Mouse (Mus musculus) MEL (cell line): ENCODE data around the gene Col4a2. TPM values are rescaled to one million over a fixed set of nuclear protein-coding genes. Genes with fewer than 3 reads are reported as not detected.

Experiments used
- DNase-seq: peaks from one replicate; pipeline ENCODE4 v3.0.0; 2011; ENCODE audit warnings: low read depth, low spot score
- H3K27ac ChIP-seq: 2 replicates; pipeline ENCODE4 v1.5.1; 2012; ENCODE audit warnings: low read depth, mild to moderate bottlenecking, control low read depth, low read length, moderate library complexity; ENCODE audit not compliant: control insufficient read depth
- H3K27me3 ChIP-seq, 2 experiments: fragments of 150-350 bp in 1 of 2; sonication (generic) in 1 of 2; 2 replicates each; pipeline ENCODE4 v1.6.1; 2012; ENCODE audit warnings: low read length in 2 of 2, mild to moderate bottlenecking in 2 of 2, improper control_type of control experiment in 1 of 2, moderate library complexity in 1 of 2; ENCODE audit not compliant: insufficient read depth in 2 of 2, control insufficient read depth in 1 of 2
- H3K36me3 ChIP-seq, 2 experiments: 2 replicates each; pipeline ENCODE4 v1.6.1; 2012 to 2014; ENCODE audit warnings: low read length in 2 of 2, improper control_type of control experiment in 1 of 2, inconsistent platforms in 1 of 2, mild to moderate bottlenecking in 1 of 2; ENCODE audit not compliant: insufficient read depth in 2 of 2, control insufficient read depth in 1 of 2
- H3K4me1 ChIP-seq, 2 experiments: fragments of 150-350 bp in 1 of 2; sonication (generic) in 1 of 2; 2 replicates each; pipeline ENCODE4 v1.6.1; 2012; ENCODE audit warnings: low read length in 2 of 2, improper control_type of control experiment in 1 of 2, mild to moderate bottlenecking in 1 of 2; ENCODE audit not compliant: insufficient read depth in 2 of 2, control insufficient read depth in 1 of 2
- H3K4me3 ChIP-seq, 2 experiments: fragments of 150-350 bp in 1 of 2; sonication (generic) in 1 of 2; 2 replicates each; pipeline ENCODE4 v1.5.1; 2012; ENCODE audit warnings: low read depth in 2 of 2, low read length in 2 of 2, mild to moderate bottlenecking in 2 of 2, moderate library complexity in 2 of 2, control low read depth in 1 of 2, improper control_type of control experiment in 1 of 2; ENCODE audit not compliant: control insufficient read depth in 1 of 2, insufficient read depth in 1 of 2
- H3K79me2 ChIP-seq: 2 replicates; pipeline ENCODE4 v1.6.1; 2012; ENCODE audit warnings: mild to moderate bottlenecking, low read length, moderate library complexity; ENCODE audit not compliant: control insufficient read depth, poor library complexity, insufficient read depth
- H3K9ac ChIP-seq: 2 replicates; pipeline ENCODE4 v1.6.1; 2012; ENCODE audit warnings: low read depth, mild to moderate bottlenecking, control low read depth, low read length, moderate library complexity; ENCODE audit not compliant: control insufficient read depth, poor library complexity, severe bottlenecking
- H3K9me3 ChIP-seq: fragments of 150-350 bp; sonication (generic); replicated peaks from 2 replicates; pipeline ENCODE4 v1.6.1; 2012; ENCODE audit warnings: mild to moderate bottlenecking, low read length, improper control_type of control experiment, moderate library complexity; ENCODE audit not compliant: insufficient read depth
- BHLHE40 ChIP-seq: IDR thresholded peaks from 2 replicates; pipeline ENCODE4 v1.6.1; 2012; ENCODE audit warnings: low read depth, mild to moderate bottlenecking, inconsistent platforms, low read length, improper control_type of control experiment, borderline replicate concordance
- CHD1 ChIP-seq: IDR thresholded peaks from 2 replicates; pipeline ENCODE4 v1.6.1; 2012; ENCODE audit warnings: low read depth, mild to moderate bottlenecking, inconsistent platforms, low read length, improper control_type of control experiment
- CTCF ChIP-seq, 3 experiments: IDR thresholded peaks in 2 of 3; conservative IDR thresholded peaks in 1 of 3; 2 replicates each; pipeline ENCODE4 v1.5.1; 2011 to 2012; ENCODE audit warnings: low read length in 3 of 3, low read depth in 2 of 3, mild to moderate bottlenecking in 2 of 3, improper control_type of control experiment in 1 of 3, inconsistent platforms in 1 of 3, mixed read lengths in 1 of 3, moderate library complexity in 1 of 3; ENCODE audit not compliant: control insufficient read depth in 1 of 3, insufficient read depth in 1 of 3, poor library complexity in 1 of 3, severe bottlenecking in 1 of 3
- ETS1 ChIP-seq: IDR thresholded peaks from 2 replicates; pipeline ENCODE4 v1.6.1; 2012; ENCODE audit warnings: low read depth, mild to moderate bottlenecking, inconsistent platforms, low read length, improper control_type of control experiment, moderate library complexity
- JUND ChIP-seq: IDR thresholded peaks from 2 replicates; pipeline ENCODE4 v1.6.1; 2011; ENCODE audit warnings: low read depth, mild to moderate bottlenecking, improper control_type of control experiment, low read length
- MAZ ChIP-seq: IDR thresholded peaks from 2 replicates; pipeline ENCODE4 v1.6.1; 2012; ENCODE audit warnings: low read depth, mild to moderate bottlenecking, inconsistent platforms, low read length, improper control_type of control experiment
- MEF2A ChIP-seq: IDR thresholded peaks from 2 replicates; pipeline ENCODE4 v1.6.1; 2014; ENCODE audit warnings: low read depth, mild to moderate bottlenecking, inconsistent platforms, low read length, improper control_type of control experiment; ENCODE audit not compliant: poor library complexity, insufficient replicate concordance, severe bottlenecking; ENCODE audit errors: extremely low read depth
- MYB ChIP-seq: IDR thresholded peaks from 2 replicates; pipeline ENCODE4 v1.6.1; 2011; ENCODE audit warnings: mild to moderate bottlenecking, low read depth, low read length, improper control_type of control experiment
- MYC ChIP-seq: IDR thresholded peaks from 2 replicates; pipeline ENCODE4 v1.6.1; 2011; ENCODE audit warnings: low read depth, mild to moderate bottlenecking, low read length, improper control_type of control experiment, moderate library complexity
- NELFE ChIP-seq: IDR thresholded peaks from 2 replicates; pipeline ENCODE4 v1.6.1; 2011; ENCODE audit warnings: low read depth, low read length, improper control_type of control experiment
- NRF1 ChIP-seq: IDR thresholded peaks from 2 replicates; pipeline ENCODE4 v1.6.1; 2014; ENCODE audit warnings: low read depth, mild to moderate bottlenecking, inconsistent platforms, low read length, improper control_type of control experiment, moderate library complexity; ENCODE audit not compliant: poor library complexity, insufficient read depth, severe bottlenecking
- POLR2AphosphoS5 ChIP-seq: IDR thresholded peaks from 2 replicates; pipeline ENCODE4 v1.6.1; 2012; ENCODE audit warnings: low read depth, borderline replicate concordance, mild to moderate bottlenecking, inconsistent platforms, low read length, moderate library complexity, mixed read lengths
- RAD21 ChIP-seq: IDR thresholded peaks from 2 replicates; pipeline ENCODE4 v1.6.1; 2011; ENCODE audit warnings: mild to moderate bottlenecking, low read depth, low read length, improper control_type of control experiment
- RCOR1 ChIP-seq: IDR thresholded peaks from 2 replicates; pipeline ENCODE4 v1.6.1; 2012; ENCODE audit warnings: low read depth, mild to moderate bottlenecking, inconsistent platforms, low read length, improper control_type of control experiment
- SMC3 ChIP-seq: IDR thresholded peaks from 2 replicates; pipeline ENCODE4 v1.6.1; 2011; ENCODE audit warnings: low read depth, low read length, improper control_type of control experiment
- TAL1 ChIP-seq: IDR thresholded peaks from 2 replicates; pipeline ENCODE4 v1.6.1; 2012; ENCODE audit warnings: mild to moderate bottlenecking, inconsistent platforms, low read length, moderate library complexity, mixed read lengths
- TCF12 ChIP-seq: IDR thresholded peaks from 2 replicates; pipeline ENCODE4 v1.6.1; 2014; ENCODE audit warnings: low read depth, mild to moderate bottlenecking, inconsistent platforms, low read length, improper control_type of control experiment, moderate library complexity
- USF1 ChIP-seq: IDR thresholded peaks from 2 replicates; pipeline ENCODE4 v1.6.1; 2014; ENCODE audit warnings: low read depth, mild to moderate bottlenecking, inconsistent platforms, low read length, improper control_type of control experiment, moderate library complexity
- USF2 ChIP-seq, 2 experiments: IDR thresholded peaks; 2 replicates each; pipeline ENCODE4 v1.6.1; 2011 to 2012; ENCODE audit warnings: improper control_type of control experiment in 2 of 2, low read length in 2 of 2, borderline replicate concordance in 1 of 2, inconsistent platforms in 1 of 2, low read depth in 1 of 2, mild to moderate bottlenecking in 1 of 2; ENCODE audit not compliant: insufficient read depth in 1 of 2
- ZNF384 ChIP-seq: IDR thresholded peaks from 2 replicates; pipeline ENCODE4 v1.6.1; 2012; ENCODE audit warnings: low read depth, mild to moderate bottlenecking, inconsistent platforms, low read length, improper control_type of control experiment
- polyA plus RNA-seq, 2 experiments: library from polyadenylated mRNA; stranded (reverse) in 1 of 2; unstranded in 1 of 2; fragments of >175 nt in 1 of 2; fragments of >200 nt in 1 of 2; gene quantifications; 2 replicates each; pipeline versions ENCODE4 v1.2.1 to v1.2.4; 2012; ENCODE audit warnings: low replicate concordance in 2 of 2, low read depth in 1 of 2; ENCODE audit not compliant: insufficient read length in 2 of 2, insufficient read depth in 1 of 2, missing spikeins in 1 of 2
- total RNA-seq: library from RNA; depleted of rRNA; stranded (reverse); fragments of 300-350 nt; gene quantifications from 2 replicates; pipeline ENCODE4 v1.2.3, GENCODE M21; 2012

The Col4a2 gene
- total and polyA plus RNA-seq, 3 experiments: 0.04 to 0.81 TPM; not detected in 1

GRCm38 (mm10) chr8:11394773-11395172 lies 82.2 kb downstream of the Col4a2 start:
- Histone ChIP-seq H3K27me3 (peaks cover 0 to 1% of the 10 kb centered on the region in 2 experiments; a peak in 1 of 4 replicates), H3K9me3 (no peaks in the 10 kb centered on the region), H3K79me2 (no peaks in the 10 kb centered on the region), H3K9ac (no peak overlapping the region), H3K4me3 (no peak overlapping the region), H3K4me1 (peaks cover 0 to 8% of the 10 kb centered on the region in 2 experiments; a peak in 2 of 4 replicates), H3K27ac (no peak overlapping the region), H3K36me3 (peaks cover 0 to 2% of the 10 kb centered on the region in 2 experiments; a peak in 1 of 4 replicates)
- no peak for DNase-seq
- TF ChIP-seq TAL1: no peak
- no peak for TF ChIP-seq RCOR1
- TF ChIP-seq MYC: no peak
- TF ChIP-seq CTCF (IDR thresholded peaks at IDR 0.05 in 2 of 3, conservative IDR thresholded peaks at IDR 0.05 in 1 of 3; ENCODE audit: control insufficient read depth in 1 of 3, insufficient read depth in 1 of 3, low read depth in 2 of 3, low read length in 3 of 3, poor library complexity in 1 of 3, severe bottlenecking in 1 of 3): no peak
- TF ChIP-seq USF2 (IDR thresholded peaks at IDR 0.05; ENCODE audit: borderline replicate concordance in 1 of 2, insufficient read depth in 1 of 2, low read depth in 1 of 2, low read length in 2 of 2): no peak
- no peak for TF ChIP-seq RAD21
- TF ChIP-seq MAZ: no peak
- no peak for TF ChIP-seq ETS1
- TF ChIP-seq TCF12: no peak
- TF ChIP-seq JUND: no peak
- no peak for TF ChIP-seq NRF1
- no peak for TF ChIP-seq SMC3
- TF ChIP-seq MYB: no peak

- no peak for TF ChIP-seq MYB
- no peak for TF ChIP-seq RCOR1
- TF ChIP-seq CHD1: no peak
- TF ChIP-seq ZNF384: no peak
- no peak for TF ChIP-seq CTCF (IDR thresholded peaks at IDR 0.05 in 2 of 3, conservative IDR thresholded peaks at IDR 0.05 in 1 of 3; ENCODE audit: control insufficient read depth in 1 of 3, insufficient read depth in 1 of 3, low read depth in 2 of 3, low read length in 3 of 3, poor library complexity in 1 of 3, severe bottlenecking in 1 of 3)
- no peak for TF ChIP-seq NELFE
- TF ChIP-seq POLR2AphosphoS5: no peak
- no peak for TF ChIP-seq MEF2A
- TF ChIP-seq USF1: no peak
- no peak for TF ChIP-seq BHLHE40
- peaks cover 0 to 1% of the 10 kb centered on the region in 2 experiments; a peak in 1 of 4 replicates for H3K27me3 ChIP-seq
These were observed 83.0 kb downstream of the Col4a2 start for GRCm38 (mm10) chr8:11395601-11396000.

More at GRCm38 (mm10) chr8:11395601-11396000, 83.0 kb downstream of the Col4a2 start:
- Histone ChIP-seq H3K36me3 (peaks cover 0 to 2% of the 10 kb centered on the region in 2 experiments; a peak in 1 of 4 replicates), H3K9me3 (no peaks in the 10 kb centered on the region), H3K4me3 (no peak overlapping the region), H3K79me2 (no peaks in the 10 kb centered on the region), H3K27ac (no peak overlapping the region), H3K4me1 (peaks cover 0 to 8% of the 10 kb centered on the region in 2 experiments; a peak in 2 of 4 replicates), H3K9ac (no peak overlapping the region)
- no peak for DNase-seq
